Mouse (Mus musculus): ENCODE results near the gene Hhat.

DNA sequence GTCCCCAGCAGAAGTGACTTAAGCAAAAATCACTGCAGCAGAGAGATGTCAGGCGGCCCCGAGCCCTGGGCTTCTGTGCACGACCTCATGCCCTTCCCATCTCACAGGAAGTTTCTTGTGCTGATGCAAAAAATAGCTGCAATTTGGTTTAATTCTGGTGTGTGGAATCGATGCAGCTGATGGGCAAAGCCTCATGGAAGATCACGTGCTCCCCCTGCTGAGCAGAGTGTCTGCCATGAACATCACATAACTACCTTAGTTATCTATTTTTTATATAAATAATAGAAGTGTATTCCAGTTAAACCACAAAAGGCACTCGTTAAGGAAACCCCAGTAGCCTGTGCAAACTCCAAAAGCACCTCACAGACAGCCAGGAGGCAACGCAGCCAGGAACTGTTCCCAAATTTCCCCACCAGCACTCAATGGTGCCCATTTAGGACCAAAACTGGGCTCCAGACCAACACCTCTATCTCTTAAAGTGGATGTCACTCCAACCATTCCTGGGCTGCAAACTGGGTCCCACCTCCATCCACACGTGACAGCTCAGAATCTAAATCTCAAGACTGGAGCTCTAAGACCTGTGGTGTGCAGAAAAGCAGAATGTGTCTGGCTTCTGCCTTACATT lies 118.9 kb downstream of the Hhat start:
- no peak; the same call in 1 of the 2 replicates for TF ChIP-seq CTCF (IDR thresholded peaks at IDR 0.05; ENCODE audit: low read depth)
- TF ChIP-seq EP300 (IDR thresholded peaks at IDR 0.05; ENCODE audit: low read depth) = no peak

Data from heart, postnatal 0 days (tissue).